Mouse (Mus musculus) forebrain, embryonic 14.5 days (tissue): ENCODE measurements at regions not wholly inside any gene's neighbourhood (a gene's known extent, or its start where the extent isn't known, plus 50 kb on each side); places are given as distances from the start of the nearest gene placed in this dataset.
"Not testable (repeated sequence)": the region's sequence is repeated elsewhere in the genome, so short reads cannot be mapped to it uniquely, and the experiment has no call there.

Experiments
- ATAC-seq: fragments of 200-750 bp; cut with Nextera tagmentation; 2 replicates; pipeline ENCODE4 v1.8.0; 2017; ENCODE audit warnings: mild to moderate bottlenecking, moderate library complexity
- DNase-seq: peaks from one replicate; pipeline ENCODE4 v3.0.0-alpha.2; 2015; ENCODE audit warnings: low spot score
- H3K27ac ChIP-seq: fragments of 300-500 bp; sonication (generic); 2 replicates; pipeline ENCODE4 v1.5.1; 2014; ENCODE audit warnings: low read depth, mild to moderate bottlenecking, control low read depth, low read length, moderate library complexity
- H3K27me3 ChIP-seq: fragments of 300-500 bp; sonication (generic); replicated peaks from 2 replicates; pipeline ENCODE4 v1.6.1; 2014; ENCODE audit warnings: low read length, control low read depth, mixed read lengths; ENCODE audit not compliant: control insufficient read depth, insufficient read depth
- H3K36me3 ChIP-seq: fragments of 300-500 bp; sonication (generic); 2 replicates; pipeline ENCODE4 v1.6.1; 2014; ENCODE audit warnings: low read length, control low read depth; ENCODE audit not compliant: control insufficient read depth, insufficient read depth
- H3K4me1 ChIP-seq: fragments of 300-500 bp; sonication (generic); 2 replicates; pipeline ENCODE4 v1.6.1; 2014; ENCODE audit warnings: antibody characterized with exemption, low read length, control low read depth; ENCODE audit not compliant: control insufficient read depth, insufficient read depth
- H3K4me2 ChIP-seq: fragments of 300-500 bp; sonication (generic); 2 replicates; pipeline ENCODE4 v1.6.1; 2014; ENCODE audit warnings: mild to moderate bottlenecking, control low read depth, low read length
- H3K4me3 ChIP-seq: fragments of 300-500 bp; sonication (generic); 2 replicates; pipeline ENCODE4 v1.5.1; 2014; ENCODE audit warnings: low read depth, low read length, control low read depth
- H3K9ac ChIP-seq: fragments of 300-500 bp; sonication (generic); 2 replicates; pipeline ENCODE4 v1.6.1; 2014; ENCODE audit warnings: mild to moderate bottlenecking, low read length, control low read depth, moderate library complexity
- H3K9me3 ChIP-seq: fragments of 300-500 bp; sonication (generic); replicated peaks from 2 replicates; pipeline ENCODE4 v1.6.1; 2016; ENCODE audit warnings: low read length, control low read depth, mixed read lengths; ENCODE audit not compliant: control insufficient read depth
- WGBS: fragments of 180-500 bp; shearing (Covaris S2); extraction: QIAGEN DNeasy Blood & Tissue Kit; methylation state at CpG from one replicate; pipeline ENCODE4 v1.1.7; 2014; 5-methylcytosine and 5-hydroxymethylcytosine counted together

- H3K4me3 ChIP-seq = no peak overlapping the region
- WGBS = 2% methylated on average over 6 of the region's 6 CpGs
- ATAC-seq (peak; percentile 88), DNase-seq (peak; percentile 95)
- peaks cover 8% of the 10 kb centered on the region for H3K4me1 ChIP-seq
- H3K9me3 ChIP-seq = no peaks in the 10 kb centered on the region
- no peaks in the 10 kb centered on the region for H3K27me3 ChIP-seq
- no peak overlapping the region for H3K4me2 ChIP-seq
- peak overlapping the region; percentile 59; the same call in 1 of the 2 replicates for H3K27ac ChIP-seq
- H3K36me3 ChIP-seq = no peaks in the 10 kb centered on the region
- no peak overlapping the region for H3K9ac ChIP-seq
Observed at GRCm38 (mm10) chr3:37816781-37817433, 92.6 kb upstream of the Gm5148 start.

GRCm38 (mm10) chr3:37815771-37816170, 91.5 kb upstream of the Gm5148 start:
- Histone ChIP-seq H3K36me3 (no peaks in the 10 kb centered on the region), H3K9me3 (no peaks in the 10 kb centered on the region), H3K9ac (no peak overlapping the region), H3K4me3 (no peak overlapping the region), H3K4me1 (peaks cover 8% of the 10 kb centered on the region), H3K27ac (no peak overlapping the region), H3K27me3 (no peaks in the 10 kb centered on the region), H3K4me2 (no peak overlapping the region)
- DNase-seq = no peak
- no peak for ATAC-seq
- 74% methylated on average over 6 of the region's 6 CpGs for WGBS

- Histone ChIP-seq H3K4me2 (no peak overlapping the region), H3K36me3 (no peaks in the 10 kb centered on the region), H3K27me3 (no peaks in the 10 kb centered on the region), H3K9me3 (0 out of 2 replicates have a peak, but pooled peaks cover 4% of the 10 kb centered on the region), H3K4me1 (peaks cover 8% of the 10 kb centered on the region), H3K4me3 (no peak overlapping the region), H3K9ac (no peak overlapping the region), H3K27ac (no peak overlapping the region)
- ATAC-seq = no peak
- 93% methylated on average over 3 of the region's 3 CpGs for WGBS
- no peak for DNase-seq
Observed at GRCm38 (mm10) chr3:37812936-37813335, 88.6 kb upstream of the Gm5148 start.

GRCm38 (mm10) chr3:37811429-37811828, 87.1 kb upstream of the Gm5148 start:
- H3K9me3 ChIP-seq = 0 out of 2 replicates have a peak, but pooled peaks cover 4% of the 10 kb centered on the region
- no peaks in the 10 kb centered on the region for H3K4me1 ChIP-seq
- no peak overlapping the region for H3K4me3 ChIP-seq
- H3K9ac ChIP-seq = no peak overlapping the region
- H3K27ac ChIP-seq = no peak overlapping the region
- 86% methylated on average over 2 of the region's 2 CpGs for WGBS
- no peaks in the 10 kb centered on the region for H3K36me3 ChIP-seq
- ATAC-seq (no peak), DNase-seq (no peak)
- H3K4me2 ChIP-seq = no peak overlapping the region
- H3K27me3 ChIP-seq = no peaks in the 10 kb centered on the region

GRCm38 (mm10) chr3:37810763-37811162, 86.5 kb upstream of the Gm5148 start:
- Histone ChIP-seq H3K4me2 (no peak overlapping the region), H3K36me3 (no peaks in the 10 kb centered on the region), H3K27ac (no peak overlapping the region), H3K4me1 (no peaks in the 10 kb centered on the region), H3K9me3 (0 out of 2 replicates have a peak, but pooled peaks cover 4% of the 10 kb centered on the region), H3K27me3 (no peaks in the 10 kb centered on the region), H3K4me3 (no peak overlapping the region), H3K9ac (no peak overlapping the region)
- 91% methylated on average over 2 of the region's 2 CpGs for WGBS
- ATAC-seq (no peak), DNase-seq (no peak)

- Histone ChIP-seq H3K4me1 (no peaks in the 10 kb centered on the region), H3K4me3 (no peak overlapping the region), H3K9ac (no peak overlapping the region), H3K27ac (no peak overlapping the region), H3K9me3 (0 out of 2 replicates have a peak, but pooled peaks cover 4% of the 10 kb centered on the region), H3K36me3 (no peaks in the 10 kb centered on the region), H3K4me2 (no peak overlapping the region), H3K27me3 (no peaks in the 10 kb centered on the region)
- WGBS = 75% methylated on average over 6 of the region's 6 CpGs
- ATAC-seq (no peak), DNase-seq (no peak)
Observed at GRCm38 (mm10) chr3:37805805-37806148, 81.5 kb upstream of the Gm5148 start.

GRCm38 (mm10) chr3:37804941-37805804, 80.9 kb upstream of the Gm5148 start:
- WGBS = 88% methylated on average over 9 of the region's 9 CpGs
- Histone ChIP-seq H3K9ac (no peak overlapping the region), H3K27ac (no peak overlapping the region), H3K4me2 (no peak overlapping the region), H3K9me3 (0 out of 2 replicates have a peak, but pooled peaks cover 4% of the 10 kb centered on the region), H3K4me1 (no peaks in the 10 kb centered on the region), H3K27me3 (no peaks in the 10 kb centered on the region), H3K36me3 (no peaks in the 10 kb centered on the region), H3K4me3 (no peak overlapping the region)
- DNase-seq (no peak), ATAC-seq (0 out of 2 replicates have a peak, but pooled peaks have one; percentile 29)

- DNase-seq = no peak
- no peak for ATAC-seq
Observed at GRCm38 (mm10) chr3:37804261-37804660, 80.0 kb upstream of the Gm5148 start.

GRCm38 (mm10) chr3:37803781-37804180, 79.5 kb upstream of the Gm5148 start:
- 92% methylated on average over 5 of the region's 5 CpGs for WGBS
- not testable (repeated sequence) for ATAC-seq

More at GRCm38 (mm10) chr3:37804261-37804660, 80.0 kb upstream of the Gm5148 start:
- Histone ChIP-seq H3K9ac (no peak overlapping the region), H3K4me3 (no peak overlapping the region), H3K4me2 (no peak overlapping the region), H3K27me3 (no peaks in the 10 kb centered on the region), H3K9me3 (no peaks in the 10 kb centered on the region), H3K36me3 (no peaks in the 10 kb centered on the region), H3K4me1 (no peaks in the 10 kb centered on the region), H3K27ac (no peak overlapping the region)
- WGBS = 55% methylated on average over 5 of the region's 5 CpGs

More at GRCm38 (mm10) chr3:37803781-37804180, 79.5 kb upstream of the Gm5148 start:
- not testable (repeated sequence) for H3K27me3 ChIP-seq, DNase-seq, H3K9me3 ChIP-seq, H3K9ac ChIP-seq, H3K27ac ChIP-seq, H3K36me3 ChIP-seq, H3K4me1 ChIP-seq, H3K4me2 ChIP-seq, H3K4me3 ChIP-seq
